Mouse (Mus musculus): ENCODE measurements around the gene Morc3. TPM values are rescaled to one million over a fixed set of nuclear protein-coding genes. Genes with fewer than 3 reads are reported as not detected.

Morc3 gene
- total RNA-seq, 2 experiments from 2014 or later = 16.9 to 21.0 TPM

DNA sequence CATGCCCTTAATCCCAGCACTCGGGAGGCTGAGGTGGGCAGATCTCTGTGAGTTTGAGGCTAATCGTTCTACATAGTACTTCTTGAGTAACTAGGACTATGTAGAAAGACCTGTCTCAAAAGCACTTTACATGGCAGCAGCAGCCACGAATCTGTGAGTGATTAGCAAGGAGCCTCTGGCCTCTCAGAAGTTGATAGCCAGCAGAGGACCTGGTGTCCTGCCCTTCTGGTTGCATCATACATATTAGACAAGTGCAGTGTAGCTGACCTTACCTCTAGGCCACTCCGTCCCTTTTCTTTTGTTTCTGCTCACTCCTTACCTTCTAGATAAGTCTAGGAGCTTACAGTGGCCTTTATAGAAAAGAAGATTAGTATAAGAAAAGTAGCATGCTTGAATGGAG, 28.0 kb downstream of the Morc3 start:
- no peak for DNase-seq (ENCODE audit: low spot score)
- intact Hi-C loops (cut with DNase I) = no loop called here

DNA sequence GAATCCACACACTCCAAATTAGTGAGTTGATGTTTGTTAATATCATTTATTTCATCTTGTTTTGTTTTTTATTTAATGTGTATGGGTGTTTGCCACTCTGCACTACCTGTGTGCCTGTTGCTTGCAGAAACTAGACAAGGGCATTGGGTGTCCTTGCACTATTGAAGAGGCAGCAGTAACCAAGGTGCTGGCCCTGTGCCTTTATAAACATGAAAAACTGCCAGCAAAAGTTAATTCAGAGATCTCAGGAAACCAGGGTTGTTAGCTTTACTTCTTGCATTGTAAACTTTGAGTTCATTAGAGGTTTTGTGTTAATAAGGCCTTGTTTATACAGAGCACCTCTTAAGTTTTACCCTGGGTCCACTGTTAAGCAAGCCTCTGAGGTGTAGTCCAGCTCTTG, 28.8 kb downstream of the Morc3 start:
- no peak for DNase-seq (ENCODE audit: low spot score)
- intact Hi-C loops (cut with DNase I) = no loop called here

DNA sequence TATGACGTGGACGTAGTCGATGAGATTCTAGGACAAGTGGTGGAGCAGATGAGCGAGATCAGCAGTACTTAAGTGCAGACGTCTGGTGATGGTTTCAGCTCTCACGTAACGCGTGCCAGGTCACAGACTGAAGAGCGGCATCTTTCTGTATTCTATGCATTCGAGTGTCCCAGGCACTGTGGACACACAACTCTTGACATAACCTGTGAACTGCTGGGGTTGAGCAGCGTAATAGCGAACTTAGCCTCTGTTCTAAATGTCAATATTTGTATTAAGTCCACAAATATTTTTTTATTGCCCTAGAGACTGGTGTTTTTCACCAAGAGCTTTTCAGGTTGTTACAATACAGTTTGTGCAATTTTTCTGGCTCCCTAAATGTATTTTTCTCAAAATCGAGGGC, 42.9 kb downstream of the Morc3 start:
- DNase-seq (ENCODE audit: low spot score) = no peak
- intact Hi-C loops (cut with DNase I) = no loop called here

DNA sequence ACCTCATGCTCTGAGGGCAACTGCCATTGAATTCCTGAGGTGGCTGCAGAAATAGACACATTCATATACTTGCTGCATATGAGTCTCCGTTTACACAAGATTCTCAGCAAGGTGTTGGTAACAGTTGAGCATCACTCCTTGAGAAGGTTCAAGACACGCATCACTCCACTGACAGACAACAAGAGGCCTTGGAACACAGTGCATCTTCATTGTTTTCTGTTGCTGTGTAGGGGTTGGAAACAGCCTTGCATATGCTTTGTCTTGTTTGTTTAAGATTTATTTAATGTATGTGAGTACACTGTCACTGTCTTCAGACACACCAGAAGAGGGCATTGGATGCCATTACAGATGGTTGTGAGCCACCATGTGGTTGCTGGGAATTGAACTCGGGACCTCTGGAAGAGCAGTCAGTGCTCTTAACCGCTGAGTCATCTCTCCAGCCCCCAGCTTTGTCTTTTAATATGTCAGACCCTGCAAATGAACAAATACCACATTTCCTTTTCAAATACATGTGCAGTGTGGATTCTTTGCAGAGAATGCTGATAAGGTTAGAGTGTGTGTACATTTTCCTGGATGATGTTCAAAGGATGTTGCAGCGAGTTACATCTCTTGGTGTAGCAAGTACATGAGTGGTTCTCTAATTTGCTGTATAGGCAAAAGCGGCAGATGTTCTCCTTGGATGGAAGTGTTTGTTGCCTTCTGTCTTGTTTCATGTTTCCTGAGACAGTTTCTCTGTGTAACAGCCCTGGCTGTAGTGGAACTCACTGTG, 45.9 kb downstream of the Morc3 start:
- intact Hi-C loops (cut with DNase I) = no loop called here

DNA sequence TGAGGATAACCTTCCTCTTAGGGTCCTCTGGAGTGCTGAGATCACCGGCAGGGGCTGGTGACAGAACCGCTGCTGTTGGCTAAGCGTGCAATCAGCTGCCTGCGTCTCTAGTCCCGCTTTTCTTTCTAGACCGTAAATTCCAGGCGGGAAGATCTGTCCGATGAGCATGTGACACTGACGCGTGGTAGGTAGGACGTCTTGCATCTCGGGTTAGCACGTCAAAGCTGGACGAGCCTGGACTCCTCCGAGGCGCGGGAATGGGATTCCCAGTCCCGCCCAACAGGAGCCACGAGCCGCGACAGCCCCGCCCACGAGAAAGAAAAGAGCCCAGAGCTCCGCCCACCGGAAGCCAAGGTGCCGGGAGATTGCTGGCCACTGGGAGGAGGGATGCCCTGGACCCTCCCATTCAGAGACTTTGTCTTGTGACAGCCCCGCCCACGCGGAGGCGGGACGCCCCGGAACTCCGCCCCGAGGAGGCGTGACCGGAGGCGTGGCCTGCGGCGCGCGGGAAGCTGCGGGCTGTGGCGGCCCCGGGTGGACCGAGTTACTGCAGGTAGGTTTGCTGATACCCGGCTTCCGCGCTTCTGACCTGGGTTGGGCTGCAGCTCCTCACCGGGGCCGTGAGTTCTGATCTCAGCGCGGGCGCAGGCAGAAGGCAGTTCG, 51.6 kb downstream of the Morc3 start, which contains the start of gene Chaf1b:
Chaf1b (plus strand) TSS at position 479 of the 663 bp plus-strand sequence.
- DNase-seq (ENCODE audit: low spot score) = peak; percentile 90
- intact Hi-C loops (cut with DNase I) = loop anchor here (5.0 kb wide), 1 partner anchor 51 kb away; the partner anchor contains the start of gene Morc3

More for the DNA sequence above, 45.9 kb downstream of the Morc3 start:
- no peak for DNase-seq (ENCODE audit: low spot score)

DNA sequence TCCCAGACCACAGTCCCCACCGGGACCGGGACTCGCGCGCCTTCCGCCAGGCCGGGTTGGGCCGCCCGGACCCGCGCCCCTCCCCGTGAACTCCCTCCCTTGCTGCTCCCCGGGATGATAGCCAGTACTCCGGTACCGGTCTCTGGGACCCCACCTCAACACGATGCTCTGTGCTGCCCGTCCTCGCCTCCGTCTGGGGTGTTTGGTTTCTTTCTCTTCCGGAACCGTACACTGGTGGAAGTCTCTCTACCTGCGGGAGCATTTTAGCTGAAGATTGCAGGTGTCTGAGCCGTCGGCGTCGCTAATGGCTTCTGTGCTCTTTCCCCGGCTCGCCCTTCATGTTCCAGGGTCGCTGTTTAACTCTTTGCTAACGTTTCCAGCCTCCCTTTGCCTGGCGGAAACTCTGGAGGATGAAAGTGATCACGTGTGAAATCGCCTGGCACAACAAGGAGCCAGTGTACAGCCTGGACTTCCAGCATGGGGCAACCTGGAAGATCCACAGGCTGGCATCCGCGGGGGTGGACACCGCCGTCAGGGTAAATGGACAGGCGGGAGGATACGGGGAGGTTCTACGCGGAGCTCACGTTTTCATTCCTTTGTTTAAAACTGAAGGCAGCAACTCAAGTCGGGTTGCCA, 52.3 kb downstream of the Morc3 start:
- no peak for DNase-seq (ENCODE audit: low spot score)
- intact Hi-C loops (cut with DNase I) = loop anchor here (5.0 kb wide), 1 partner anchor 52 kb away; the partner anchor contains the start of gene Morc3

DNA sequence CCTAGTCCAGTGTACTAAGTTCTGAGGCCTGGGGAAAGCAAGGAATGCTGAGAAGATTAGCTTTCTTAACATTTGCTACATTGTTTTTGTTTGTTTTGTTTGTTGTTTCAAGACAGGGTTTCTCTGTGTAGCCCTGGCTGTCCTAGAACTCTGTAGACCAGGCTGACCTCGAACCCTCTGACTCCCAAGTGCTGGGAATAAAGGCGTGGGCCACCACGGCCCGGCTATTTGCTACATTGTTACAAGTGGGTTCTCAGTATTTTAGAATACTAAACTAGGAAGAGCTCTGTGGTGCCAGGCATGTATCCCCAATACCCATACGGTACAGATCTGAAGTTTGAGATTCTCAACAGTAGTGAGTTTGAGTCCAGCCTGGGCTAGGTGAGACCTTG, 52.8 kb downstream of the Morc3 start:
- intact Hi-C loops (cut with DNase I) = loop anchor here (5.0 kb wide), 1 partner anchor 52 kb away; the partner anchor contains the start of gene Morc3
- no peak for DNase-seq (ENCODE audit: low spot score)

DNA sequence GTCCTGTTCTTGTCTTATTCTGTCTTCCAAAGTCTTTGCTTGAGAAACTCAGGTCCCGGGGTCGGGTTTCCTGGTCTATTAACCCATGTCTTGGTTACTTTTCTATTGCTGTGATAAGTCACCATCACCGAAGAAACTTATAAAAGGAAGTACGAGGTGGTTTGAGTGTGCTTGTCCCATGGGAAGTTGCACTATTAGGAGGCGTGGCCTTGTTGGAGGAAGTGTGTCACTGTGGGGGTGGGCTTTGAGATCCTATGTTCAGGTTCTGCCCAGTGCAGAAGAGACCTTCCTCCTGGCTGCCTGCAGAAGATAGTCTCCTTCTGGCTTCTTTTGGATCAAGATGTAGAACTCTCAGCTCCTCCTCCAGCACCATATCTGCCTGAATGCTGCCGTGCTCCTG, 56.6 kb downstream of the Morc3 start:
- intact Hi-C loops (cut with DNase I) = no loop called here
- DNase-seq (ENCODE audit: low spot score) = no peak

DNA sequence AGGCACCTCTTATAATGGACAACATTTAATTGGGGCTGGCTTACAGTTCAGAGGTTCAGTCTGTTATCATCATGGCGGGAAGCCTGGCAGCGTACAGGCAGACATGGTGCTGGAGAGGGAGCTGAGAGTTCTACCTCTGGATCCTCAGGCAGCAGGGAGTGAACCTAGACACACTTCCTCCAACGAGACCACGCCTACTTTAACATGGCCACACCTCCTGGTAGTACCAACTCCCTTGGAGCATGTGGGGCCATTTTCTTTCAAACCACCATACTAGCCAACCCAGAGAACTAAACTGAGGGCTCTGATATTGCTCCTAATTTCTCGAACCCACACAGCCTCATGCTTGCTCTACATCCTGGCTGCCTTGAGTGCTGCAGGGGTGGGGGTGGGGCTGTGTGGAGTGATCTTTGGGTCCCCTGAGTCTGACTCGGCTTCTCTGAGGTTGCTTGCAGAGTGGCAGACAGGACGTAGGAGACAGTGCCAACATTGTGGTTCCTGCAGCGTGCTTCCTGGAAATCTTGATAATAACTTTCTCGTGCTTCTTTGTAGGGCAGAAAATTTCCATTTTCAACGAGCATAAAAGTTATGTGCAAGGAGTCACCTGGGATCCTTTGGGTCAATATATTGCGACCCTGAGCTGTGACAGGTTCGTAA, 59.2 kb downstream of the Morc3 start:
- no peak for DNase-seq (ENCODE audit: low spot score)

DNA sequence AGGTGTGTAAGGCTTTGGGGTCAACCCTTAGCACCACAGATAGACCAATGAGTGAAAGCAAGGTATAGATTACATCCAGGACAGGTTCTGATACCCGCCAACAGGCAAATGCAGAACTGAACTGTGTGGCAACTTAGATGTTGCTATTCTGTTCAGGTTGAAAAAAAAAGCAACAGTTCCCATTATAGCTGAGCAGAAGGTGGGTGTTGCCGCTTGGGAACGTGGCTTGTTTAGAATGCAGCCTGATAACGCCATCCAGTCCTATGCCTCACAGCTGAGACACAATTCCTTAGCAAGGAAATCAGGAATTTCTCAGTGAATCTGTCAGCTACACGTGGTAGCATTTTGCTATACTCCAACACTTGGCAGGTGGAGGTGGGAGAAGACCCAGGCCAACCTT, 61.4 kb downstream of the Morc3 start:
- intact Hi-C loops (cut with DNase I) = no loop called here
- DNase-seq (ENCODE audit: low spot score) = no peak

More for the DNA sequence above, 59.2 kb downstream of the Morc3 start:
- intact Hi-C loops (cut with DNase I) = no loop called here

DNA sequence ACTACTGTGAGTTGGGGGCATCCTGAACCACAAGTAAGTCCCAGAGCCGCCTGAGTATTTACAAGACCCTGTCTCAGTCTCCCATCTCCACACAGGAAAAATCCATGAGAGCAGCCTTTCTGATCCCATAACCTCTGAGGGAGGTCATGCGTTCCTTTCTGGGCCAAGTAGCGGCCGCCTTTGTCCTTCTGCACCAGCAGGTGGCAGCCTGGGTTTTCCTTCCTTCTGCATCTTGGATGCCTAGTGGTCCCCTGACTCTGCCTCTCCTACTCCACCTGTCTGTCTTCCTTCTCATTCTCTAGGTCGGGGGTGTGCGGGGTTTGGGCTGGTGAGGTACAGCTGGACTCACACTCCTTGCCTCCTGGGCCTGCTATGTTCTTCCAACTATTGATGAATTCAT, 71.1 kb downstream of the Morc3 start:
- intact Hi-C loops (cut with DNase I) = no loop called here

DNA sequence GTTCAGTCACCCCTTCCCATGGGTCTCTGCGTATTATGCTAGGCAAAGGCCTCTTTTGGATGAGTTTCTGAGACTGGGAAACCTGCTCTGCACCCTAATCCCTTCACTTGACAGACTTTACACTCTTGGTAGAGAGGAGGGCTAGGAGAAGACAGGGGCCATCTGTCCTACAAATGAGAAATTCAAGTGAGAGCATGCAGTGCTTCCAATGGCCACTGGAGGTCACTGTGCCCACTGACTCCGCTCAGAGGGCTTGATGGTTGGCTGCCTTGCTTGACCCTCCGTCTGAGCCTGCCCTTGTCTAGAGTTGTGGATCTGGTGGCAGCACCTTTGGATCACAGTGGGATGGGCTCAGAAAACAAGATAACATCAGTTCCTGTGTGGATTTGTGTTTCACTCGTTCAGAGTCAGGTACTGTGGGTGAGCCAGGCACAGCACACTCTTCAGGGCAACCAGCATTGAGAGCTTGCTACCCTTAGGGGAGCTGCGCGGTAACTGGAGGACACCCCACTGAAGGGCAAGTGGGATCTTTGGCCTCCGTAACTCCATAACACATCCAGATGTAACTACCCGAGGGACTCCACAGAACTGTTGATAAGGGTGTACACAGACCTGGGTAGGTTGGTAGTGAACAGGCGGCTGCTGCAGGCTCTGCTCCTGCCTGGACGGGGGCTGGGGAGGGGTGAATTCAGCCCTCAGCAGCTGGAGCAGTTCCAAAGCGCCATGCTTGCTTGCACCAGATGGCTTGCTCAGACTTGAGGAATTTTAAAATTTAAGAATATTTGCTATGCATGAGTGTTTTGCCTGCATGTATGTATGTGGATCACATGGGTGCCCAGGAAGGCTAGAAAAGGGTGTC, 74.5 kb downstream of the Morc3 start:
- peak; percentile 17 for DNase-seq (ENCODE audit: low spot score)
- intact Hi-C loops (cut with DNase I) = no loop called here

More for the DNA sequence above, 71.1 kb downstream of the Morc3 start:
- no peak for DNase-seq (ENCODE audit: low spot score)

DNA sequence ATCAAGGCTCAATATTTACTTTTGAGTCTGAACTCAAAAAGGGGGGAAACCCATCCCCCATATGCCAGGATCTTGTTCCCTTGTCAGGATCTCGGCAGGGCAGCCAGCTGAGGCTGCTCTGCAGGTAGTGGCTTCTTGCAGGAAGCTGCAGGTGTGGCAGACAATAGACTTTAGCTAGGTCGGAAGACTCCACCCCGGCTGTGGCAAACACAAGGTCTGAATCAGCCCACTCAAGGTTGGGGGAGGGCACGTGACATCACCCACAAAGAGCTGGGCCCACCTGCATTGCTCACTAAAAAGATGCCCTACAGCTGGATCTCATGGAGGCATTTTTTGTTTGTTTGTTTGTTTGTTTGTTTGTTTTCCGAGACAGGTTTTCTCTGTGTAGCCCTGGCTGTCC, 75.8 kb downstream of the Morc3 start:
- DNase-seq (ENCODE audit: low spot score) = no peak
- intact Hi-C loops (cut with DNase I) = no loop called here

DNA sequence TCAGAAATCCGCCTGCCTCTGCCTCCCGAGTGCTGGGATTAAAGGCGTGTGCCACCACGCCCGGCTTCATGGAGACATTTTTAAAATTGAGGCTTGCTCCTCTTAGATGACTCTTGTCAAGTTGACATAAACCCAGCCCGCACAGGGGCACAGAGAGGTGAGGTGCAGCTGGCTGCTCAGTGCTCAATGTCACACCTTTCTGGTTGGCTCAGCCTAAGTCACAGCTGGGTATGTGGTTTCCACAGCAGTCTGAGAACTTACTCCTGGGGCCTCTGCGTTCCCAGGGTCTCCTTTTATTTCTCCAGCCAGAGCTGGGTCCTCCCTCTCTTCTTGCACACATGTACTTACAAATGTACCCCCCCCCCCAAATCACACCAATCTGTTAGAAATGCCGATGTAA, 76.3 kb downstream of the Morc3 start:
- intact Hi-C loops (cut with DNase I) = no loop called here
- no peak for DNase-seq (ENCODE audit: low spot score)

DNA sequence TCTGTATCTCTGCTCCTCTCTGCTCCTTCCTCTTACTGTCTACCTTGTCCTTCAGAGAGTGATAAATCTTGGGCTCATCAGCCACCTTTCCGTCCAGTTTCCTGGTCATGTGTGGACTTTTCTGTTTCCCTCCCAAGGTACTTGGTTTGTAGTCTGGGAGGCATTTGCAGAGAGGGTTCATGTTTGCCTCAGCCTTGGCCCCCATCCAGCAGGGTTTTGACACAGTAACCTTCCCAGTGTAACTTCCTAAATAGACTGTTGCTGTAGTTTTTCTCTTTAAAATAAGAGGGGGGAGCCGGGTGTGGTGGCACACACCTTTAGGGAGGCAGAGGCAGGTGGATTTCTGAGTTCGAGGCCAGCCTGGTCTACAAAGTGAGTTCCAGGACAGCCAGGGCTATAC, 78.0 kb downstream of the Morc3 start:
- no peak for DNase-seq (ENCODE audit: low spot score)
- intact Hi-C loops (cut with DNase I) = loop anchor here (10.0 kb wide), 1 partner anchor 425 kb away; no protein-coding TSS in a partner anchor

DNA sequence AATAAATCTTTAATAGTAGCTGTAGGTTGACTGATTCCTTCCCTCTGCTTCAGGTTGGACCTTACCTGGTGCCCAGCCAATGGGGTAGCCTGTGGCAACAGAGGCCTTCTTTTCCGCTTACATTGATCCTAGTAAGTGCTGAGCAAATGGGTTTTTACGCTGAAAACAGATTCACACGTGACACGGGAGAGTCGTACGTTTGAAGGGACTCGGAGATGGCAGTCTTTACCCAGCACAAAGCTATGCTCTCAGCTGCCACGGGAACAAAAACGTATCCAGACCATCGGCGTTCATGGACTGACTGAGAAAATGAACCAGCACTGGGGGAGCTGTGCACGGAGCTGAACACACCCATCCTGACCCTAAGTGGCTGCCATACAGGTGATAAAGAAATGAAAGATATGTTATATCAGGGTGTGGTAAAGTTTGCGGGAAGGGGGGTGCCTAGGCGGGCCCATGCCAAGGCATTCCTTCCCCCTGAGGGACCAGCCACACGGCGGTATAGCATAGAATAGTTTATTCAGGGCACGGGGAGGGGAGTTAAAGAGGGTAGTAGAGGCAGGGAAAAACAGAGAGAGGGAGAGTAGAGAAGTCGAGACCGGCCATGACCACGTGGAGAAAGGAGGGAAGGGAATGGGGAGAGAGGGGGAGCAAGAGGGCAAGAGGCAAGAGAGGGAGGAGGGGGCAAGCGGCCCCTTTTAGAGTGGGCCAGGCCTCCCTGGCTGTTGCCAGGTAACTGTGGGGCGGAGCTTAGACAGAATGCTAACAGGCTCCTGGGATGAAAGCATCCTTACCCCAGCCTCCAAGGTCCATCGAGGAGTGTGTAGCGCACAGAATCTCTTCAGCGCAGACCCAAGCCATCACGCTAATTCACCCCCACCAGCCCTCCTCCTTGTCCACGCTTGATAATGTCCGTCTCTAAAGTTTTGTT, 79.1 kb downstream of the Morc3 start:
- intact Hi-C loops (cut with DNase I) = loop anchor here (10.0 kb wide), 1 partner anchor 424 kb away; no protein-coding TSS in a partner anchor
- no peak for DNase-seq (ENCODE audit: low spot score)

DNA sequence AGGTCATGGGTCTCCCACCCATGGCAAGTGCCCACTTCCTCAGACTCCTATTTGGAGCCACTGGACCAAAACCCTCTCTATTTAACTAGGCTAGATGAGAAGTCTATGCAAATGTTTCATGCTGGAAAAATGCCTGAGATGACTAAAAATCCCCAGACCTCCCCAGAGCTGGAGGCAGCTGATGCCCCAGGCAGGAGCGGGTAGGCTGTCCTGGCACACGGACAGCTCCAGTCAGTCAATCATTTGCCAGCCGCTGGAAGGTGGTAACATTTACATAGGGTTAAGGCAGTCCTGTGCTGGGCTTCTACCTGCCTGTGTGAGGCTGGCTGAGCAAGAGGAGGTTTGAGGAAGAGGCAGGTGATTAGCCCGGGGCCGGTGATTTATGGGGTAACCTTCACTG, 80.2 kb downstream of the Morc3 start:
- DNase-seq (ENCODE audit: low spot score) = no peak
- intact Hi-C loops (cut with DNase I) = loop anchor here (10.0 kb wide), 1 partner anchor 423 kb away; no protein-coding TSS in a partner anchor

DNA sequence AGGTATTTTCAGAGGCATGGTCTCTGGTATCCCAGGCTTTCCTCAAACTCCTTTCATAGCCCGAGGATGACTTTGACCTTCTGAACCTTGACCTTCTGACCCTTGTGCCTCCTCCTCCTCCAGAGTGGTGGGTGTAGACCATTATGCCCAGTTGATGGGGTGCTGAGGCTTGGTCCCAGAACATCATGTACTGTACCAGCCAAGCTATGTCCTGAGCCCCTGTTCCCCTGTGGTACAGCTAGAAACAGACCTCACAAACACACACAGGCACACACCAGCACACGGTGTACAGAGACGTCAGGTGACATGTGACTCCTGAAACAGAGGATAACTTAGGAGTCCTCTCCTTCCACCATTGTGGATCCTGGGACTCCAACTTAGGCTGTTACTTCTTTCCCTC, 80.9 kb downstream of the Morc3 start:
- intact Hi-C loops (cut with DNase I) = loop anchor here (10.0 kb wide), 1 partner anchor 422 kb away; no protein-coding TSS in a partner anchor
- no peak for DNase-seq (ENCODE audit: low spot score)
